Mouse (Mus musculus): ENCODE measurements around the gene Cfl1.
A peak's percentile ranks its signal among the peaks of the same experiment; 100 is the strongest.

Cfl1 gene

GRCm38 (mm10) chr19:5490313-5490897 lies at the start of gene Cfl1:
Cfl1 (plus strand) TSS chr19:5490455.
- peak; percentile 91 for DNase-seq (ENCODE audit: low read depth)

- DNase-seq (ENCODE audit: low read depth), result no peak
Measured at GRCm38 (mm10) chr19:5444371-5444908, 45.8 kb upstream of the Cfl1 start.

GRCm38 (mm10) chr19:5444954-5445353 lies 45.3 kb upstream of the Cfl1 start:
- DNase-seq (ENCODE audit: low read depth), result no peak

- DNase-seq (ENCODE audit: low read depth), result no peak
Measured at GRCm38 (mm10) chr19:5445747-5446146, 44.5 kb upstream of the Cfl1 start.

GRCm38 (mm10) chr19:5447515-5448353 lies 42.5 kb upstream of the Cfl1 start, which contains the start of gene Fosl1:
Fosl1 (plus strand) TSS chr19:5447547.
- DNase-seq (ENCODE audit: low read depth), result peak; percentile 49

- no peak for DNase-seq (ENCODE audit: low read depth)
Measured at GRCm38 (mm10) chr19:5448354-5449150, 41.7 kb upstream of the Cfl1 start.

GRCm38 (mm10) chr19:5449673-5450072 lies 40.6 kb upstream of the Cfl1 start:
- DNase-seq (ENCODE audit: low read depth), result no peak

- no peak for DNase-seq (ENCODE audit: low read depth)
Measured at GRCm38 (mm10) chr19:5451766-5452165, 38.5 kb upstream of the Cfl1 start.

- DNase-seq (ENCODE audit: low read depth), result no peak
Measured at GRCm38 (mm10) chr19:5455037-5455436, 35.2 kb upstream of the Cfl1 start.

- no peak for DNase-seq (ENCODE audit: low read depth)
Measured at GRCm38 (mm10) chr19:5455568-5455967, 34.7 kb upstream of the Cfl1 start.

- DNase-seq (ENCODE audit: low read depth), result no peak
Measured at GRCm38 (mm10) chr19:5456241-5456921, 33.9 kb upstream of the Cfl1 start.

- DNase-seq (ENCODE audit: low read depth), result peak; percentile 88
Measured at GRCm38 (mm10) chr19:5456922-5457745, 33.1 kb upstream of the Cfl1 start.

GRCm38 (mm10) chr19:5457746-5458442 lies 32.4 kb upstream of the Cfl1 start, which contains the start of gene Ccdc85b:
Ccdc85b (minus strand) TSS chr19:5457894.
- no peak for DNase-seq (ENCODE audit: low read depth)

- no peak for DNase-seq (ENCODE audit: low read depth)
Measured at GRCm38 (mm10) chr19:5459019-5459418, 31.2 kb upstream of the Cfl1 start.

- DNase-seq (ENCODE audit: low read depth), result no peak
Measured at GRCm38 (mm10) chr19:5459896-5460295, 30.4 kb upstream of the Cfl1 start.

GRCm38 (mm10) chr19:5460465-5460911 lies 29.8 kb upstream of the Cfl1 start, which contains the start of gene Fibp:
Fibp (plus strand) TSS chr19:5460615.
- DNase-seq (ENCODE audit: low read depth), result peak; percentile 73

GRCm38 (mm10) chr19:5461411-5461810 lies 28.8 kb upstream of the Cfl1 start:
- no peak for DNase-seq (ENCODE audit: low read depth)

- DNase-seq (ENCODE audit: low read depth), result no peak
Measured at GRCm38 (mm10) chr19:5463212-5463611, 27.0 kb upstream of the Cfl1 start.

GRCm38 (mm10) chr19:5463791-5464562 lies 26.3 kb upstream of the Cfl1 start:
- DNase-seq (ENCODE audit: low read depth), result no peak
